Mouse (Mus musculus): ENCODE measurements around the gene Tmem127.
"Not testable (repeated sequence)": the region's sequence is repeated elsewhere in the genome, so short reads cannot be mapped to it uniquely, and the experiment has no call there.

The Tmem127 gene

GRCm38 (mm10) chr2:127267854-127268253, 20.1 kb downstream of the Tmem127 start:
- no peak for DNase-seq (ENCODE audit: low read depth, low spot score)

GRCm38 (mm10) chr2:127269491-127270299, 22.0 kb downstream of the Tmem127 start, which contains the start of gene Stard7:
Stard7 (plus strand) TSS chr2:127270218.
- peak; percentile 96 for DNase-seq (ENCODE audit: low read depth, low spot score)

GRCm38 (mm10) chr2:127270300-127271041, 22.8 kb downstream of the Tmem127 start:
- DNase-seq (ENCODE audit: low read depth, low spot score) = peak; percentile 82

GRCm38 (mm10) chr2:127271042-127271515, 23.4 kb downstream of the Tmem127 start:
- no peak for DNase-seq (ENCODE audit: low read depth, low spot score)

GRCm38 (mm10) chr2:127272049-127272448, 24.3 kb downstream of the Tmem127 start:
- DNase-seq (ENCODE audit: low read depth, low spot score) = not testable (repeated sequence)

GRCm38 (mm10) chr2:127272806-127273205, 25.1 kb downstream of the Tmem127 start:
- DNase-seq (ENCODE audit: low read depth, low spot score) = no peak

GRCm38 (mm10) chr2:127274590-127274989, 26.9 kb downstream of the Tmem127 start:
- no peak for DNase-seq (ENCODE audit: low read depth, low spot score)

- no peak for DNase-seq (ENCODE audit: low read depth, low spot score)
Observed at GRCm38 (mm10) chr2:127275551-127276320, 28.0 kb downstream of the Tmem127 start.

- no peak for DNase-seq (ENCODE audit: low read depth, low spot score)
Observed at GRCm38 (mm10) chr2:127278162-127278561, 30.5 kb downstream of the Tmem127 start.

GRCm38 (mm10) chr2:127292250-127292649, 44.5 kb downstream of the Tmem127 start:
- DNase-seq (ENCODE audit: low read depth, low spot score) = no peak

GRCm38 (mm10) chr2:127297001-127297805, 49.5 kb downstream of the Tmem127 start:
- no peak for DNase-seq (ENCODE audit: low read depth, low spot score)

- peak; percentile 4 for DNase-seq (ENCODE audit: low read depth, low spot score)
Observed at GRCm38 (mm10) chr2:127298056-127298455, 50.3 kb downstream of the Tmem127 start.

GRCm38 (mm10) chr2:127300701-127301100, 53.0 kb downstream of the Tmem127 start:
- DNase-seq (ENCODE audit: low read depth, low spot score) = no peak

- no peak for DNase-seq (ENCODE audit: low read depth, low spot score)
Observed at GRCm38 (mm10) chr2:127301883-127302282, 54.2 kb downstream of the Tmem127 start.

GRCm38 (mm10) chr2:127304192-127304591, 56.5 kb downstream of the Tmem127 start:
- DNase-seq (ENCODE audit: low read depth, low spot score) = peak; percentile 29

- no peak for DNase-seq (ENCODE audit: low read depth, low spot score)
Observed at GRCm38 (mm10) chr2:127304609-127305210, 57.0 kb downstream of the Tmem127 start.

GRCm38 (mm10) chr2:127306123-127306522, 58.4 kb downstream of the Tmem127 start:
- DNase-seq (ENCODE audit: low read depth, low spot score) = no peak

- no peak for DNase-seq (ENCODE audit: low read depth, low spot score)
Observed at GRCm38 (mm10) chr2:127307179-127307578, 59.5 kb downstream of the Tmem127 start.

- no peak for DNase-seq (ENCODE audit: low read depth, low spot score)
Observed at GRCm38 (mm10) chr2:127308660-127309059, 61.0 kb downstream of the Tmem127 start.

- no peak for DNase-seq (ENCODE audit: low read depth, low spot score)
Observed at GRCm38 (mm10) chr2:127310246-127310645, 62.5 kb downstream of the Tmem127 start.

All from forelimb bud, embryonic 11.5 days (tissue).